Mouse (Mus musculus): ENCODE measurements around the gene Dscaml1.

DNA sequence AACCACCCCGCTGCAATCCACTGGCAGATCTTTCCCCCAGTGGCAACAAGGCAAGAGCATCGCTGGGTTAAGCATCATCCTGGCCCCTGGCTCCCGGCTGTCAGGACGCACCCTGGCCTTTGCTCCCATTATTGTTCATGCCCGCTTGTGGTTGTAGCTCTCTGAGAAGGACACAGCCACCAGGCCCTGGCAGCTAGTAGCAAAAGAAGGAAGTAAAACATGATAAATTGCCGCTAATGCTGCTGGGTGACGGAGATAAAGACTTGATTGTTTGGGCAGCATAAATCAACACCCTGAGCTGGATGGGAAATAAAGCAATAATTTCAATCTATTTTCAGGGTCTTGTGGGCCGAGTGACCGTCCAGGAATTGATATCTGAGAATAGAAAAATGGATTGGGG, 81.1 kb downstream of the Dscaml1 start:
- no peak for TF ChIP-seq CTCF (IDR thresholded peaks at IDR 0.05; ENCODE audit: low read depth)
- TF ChIP-seq EP300 (IDR thresholded peaks at IDR 0.05; ENCODE audit: low read depth): 0 out of 2 replicates have a peak, but pooled peaks have one; percentile 43
